ENCODE assay signal across 26 mouse cellular contexts in genomic region chr4:63450551-63450950, GRCm38 (mm10). TPM values are rescaled to one million over a fixed set of nuclear protein-coding genes. Genes with fewer than 3 reads are reported as not detected.
DNase-seq lines count a peak whose midpoint lies in the region; ATAC-seq and TF ChIP-seq lines count a peak whose summit lies in the region.
"Had no signal": no experiment of that assay in that cellular context is flagged by ENCODE, and none has a peak within 500 bp of the region (broad histone marks: within the 10 kb centered on the region; RNA-seq: fewer than 3 reads in every experiment).

No protein-coding gene starts in this region.

- H3K27ac ChIP-seq in hindbrain, postnatal 0 days = no peak overlapping the region
- H3K27ac ChIP-seq in hindbrain, embryonic 11.5 days (ENCODE audit: low read depth, low read length) = no peak overlapping the region
- H3K27ac ChIP-seq: forebrain, embryonic 10.5 days; forebrain, embryonic 13.5 days; heart, embryonic 15.5 days; hindbrain, embryonic 10.5 days; hindbrain, embryonic 15.5 days had no signal

- no peak overlapping the region for H3K4me2 ChIP-seq in hindbrain, postnatal 0 days (ENCODE audit: low read depth, low read length)
- H3K4me2 ChIP-seq in hindbrain, embryonic 11.5 days (replicated peaks; ENCODE audit: low read depth, low read length) = no peak overlapping the region
- H3K4me2 ChIP-seq: forebrain, embryonic 13.5 days; heart, embryonic 12.5 days; heart, embryonic 15.5 days; hindbrain, embryonic 15.5 days had no signal

- peak; percentile 37 to 42 for DNase-seq in cerebellum, postnatal 14 days
- DNase-seq in cerebellum, adult 9-11 months = no peak
- DNase-seq in hindbrain, postnatal 0 days (ENCODE audit: low spot score) = peak; percentile 49
- no peak for DNase-seq in hindbrain, embryonic 11.5 days (ENCODE audit: low spot score)
- DNase-seq in retina, postnatal 1 day = peak; percentile 60
- DNase-seq in retina, embryonic 14.5 days (ENCODE audit: low spot score) = no peak
- DNase-seq: adrenal gland, adult 2 months; adrenal gland, postnatal 14 days; B cell, adult 2 months; cerebellum, adult 18-20 months; cerebellum, adult 9-10 months; gastrocnemius, postnatal 25 days; heart, adult 18-20 months; heart, postnatal 10 days; heart, postnatal 36 days; kidney, adult 18-20 months had no signal

- H3K9me3 ChIP-seq in hindbrain, postnatal 0 days (ENCODE audit: low read length) = 0 out of 2 replicates have a peak, but pooled peaks cover 3% of the 10 kb centered on the region
- H3K9me3 ChIP-seq in hindbrain, embryonic 11.5 days (ENCODE audit: control insufficient read depth, low read length) = no peaks in the 10 kb centered on the region
- H3K9me3 ChIP-seq: hindbrain, embryonic 15.5 days had no signal

- no peaks in the 10 kb centered on the region for H3K27me3 ChIP-seq in hindbrain, postnatal 0 days (ENCODE audit: insufficient read depth, low read length)
- no peaks in the 10 kb centered on the region for H3K27me3 ChIP-seq in hindbrain, embryonic 11.5 days (ENCODE audit: control insufficient read depth, insufficient read depth, low read length)
- H3K27me3 ChIP-seq: CH12.LX; forebrain, embryonic 13.5 days; heart, embryonic 12.5 days; heart, embryonic 15.5 days; hindbrain, embryonic 15.5 days had no signal

- no peak overlapping the region for H3K4me3 ChIP-seq in hindbrain, postnatal 0 days (ENCODE audit: low read length)
- H3K4me3 ChIP-seq in hindbrain, embryonic 11.5 days (ENCODE audit: low read depth, low read length) = no peak overlapping the region
- H3K4me3 ChIP-seq: forebrain, embryonic 10.5 days; forebrain, embryonic 13.5 days; heart, embryonic 12.5 days; heart, embryonic 15.5 days; hindbrain, embryonic 10.5 days; hindbrain, embryonic 15.5 days had no signal

- no peak for TF ChIP-seq CTCF in hindbrain, postnatal 0 days (IDR thresholded peaks at IDR 0.05; ENCODE audit: low read depth)

- peak; percentile 43; the same call in 1 of the 2 replicates for ATAC-seq in hindbrain, postnatal 0 days
- ATAC-seq in hindbrain, embryonic 11.5 days (ENCODE audit: low FRiP score) = no peak
- ATAC-seq: forebrain, embryonic 13.5 days; inflammation-experienced regulatory T-cells, adult 6 months; intestine, embryonic 16.5 days had no signal

- WGBS in hindbrain, postnatal 0 days = 66% methylated on average over 5 of the region's 5 CpGs
- 86% methylated on average over 5 of the region's 5 CpGs for WGBS in hindbrain, embryonic 11.5 days

- no peak overlapping the region for H3K9ac ChIP-seq in hindbrain, postnatal 0 days (replicated peaks; ENCODE audit: low read length)
- H3K9ac ChIP-seq in hindbrain, embryonic 11.5 days (ENCODE audit: low read depth, low read length) = no peak overlapping the region
- H3K9ac ChIP-seq: forebrain, embryonic 13.5 days; heart, embryonic 12.5 days; heart, embryonic 15.5 days; hindbrain, embryonic 15.5 days had no signal

- no peaks in the 10 kb centered on the region; the same call in 1 of the 2 replicates for H3K4me1 ChIP-seq in hindbrain, postnatal 0 days (ENCODE audit: insufficient read depth, low read length)
- H3K4me1 ChIP-seq in hindbrain, embryonic 11.5 days (replicated peaks; ENCODE audit: control insufficient read depth, insufficient read depth, low read length) = no peaks in the 10 kb centered on the region
- H3K4me1 ChIP-seq: heart, embryonic 15.5 days; hindbrain, embryonic 10.5 days; hindbrain, embryonic 15.5 days had no signal

- no peaks in the 10 kb centered on the region for H3K36me3 ChIP-seq in hindbrain, postnatal 0 days (ENCODE audit: insufficient read depth, low read length)
- H3K36me3 ChIP-seq in hindbrain, embryonic 11.5 days (ENCODE audit: control insufficient read depth, insufficient read depth, low read length) = 0 out of 2 replicates have a peak, but pooled peaks cover 5% of the 10 kb centered on the region
- H3K36me3 ChIP-seq: G1E; heart, embryonic 12.5 days; heart, embryonic 15.5 days; hindbrain, embryonic 15.5 days had no signal

RNA-seq across cellular contexts. Expression of gene Whrn, which starts 45.2 kb away (rescaled TPM):
- 26.4 and 34.6 TPM in 2 replicates for total RNA-seq in hindbrain, postnatal 0 days (2014; rRNA removed)
- 4.7 TPM in 2 replicates for polyA plus RNA-seq in hindbrain, postnatal 0 days (2015; fragmentation: Nextera tagmentation; extraction: Ambion mirVana)
- polyA plus RNA-seq in hindbrain, embryonic 11.5 days (2014; fragmentation: Nextera tagmentation; extraction: Ambion mirVana) = 5.9 and 6.6 TPM in 2 replicates
- polyA plus RNA-seq: G1E had no signal

RNA-seq across cellular contexts. Expression of gene Akna, which starts 47.4 kb away (rescaled TPM):
- total RNA-seq in hindbrain, postnatal 0 days (2014; rRNA removed) = 7.2 and 8.1 TPM in 2 replicates
- polyA plus RNA-seq in hindbrain, postnatal 0 days (2015; fragmentation: Nextera tagmentation; extraction: Ambion mirVana) = 2.7 and 3.2 TPM in 2 replicates
- polyA plus RNA-seq in hindbrain, embryonic 11.5 days (2014; fragmentation: Nextera tagmentation; extraction: Ambion mirVana) = 5.7 and 6.1 TPM in 2 replicates

Comparison
In these comparisons a context has a peak if more than half of its experiments do, and no peak if none do; other contexts are left out.
1. DNase-seq: peak in cerebellum, postnatal 14 days (2 of 2), hindbrain, postnatal 0 days (single experiment) and retina, postnatal 1 day (single experiment); none in cerebellum, adult 9-11 months (single experiment), hindbrain, embryonic 11.5 days (single experiment) and retina, embryonic 14.5 days (single experiment).